Mouse (Mus musculus) retina, embryonic 14.5 days (tissue): ENCODE measurements around the gene Nmrk2.

Experiments used
- DNase-seq: peaks from one replicate; pipeline ENCODE4 v3.0.0-alpha.2; 2015; ENCODE audit warnings: low spot score

Nmrk2 gene

DNA sequence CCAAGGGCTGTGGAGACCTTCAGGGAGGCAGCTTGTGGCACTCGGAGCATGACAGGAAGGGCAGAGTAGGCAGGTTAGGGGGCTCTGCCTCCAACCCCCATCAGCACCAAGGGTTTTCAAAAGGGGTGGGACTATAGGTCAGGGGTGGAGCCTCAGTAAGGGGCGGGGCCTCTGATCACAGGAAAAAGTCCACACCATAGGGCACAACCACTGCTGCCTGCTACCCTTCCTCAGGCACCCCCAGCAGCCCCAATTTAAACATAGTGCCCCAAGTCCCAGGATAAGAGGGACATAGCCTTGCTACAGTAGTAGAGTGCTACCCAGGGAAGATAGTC is 39.6 kb downstream of the Nmrk2 start:
- no peak for DNase-seq

DNA sequence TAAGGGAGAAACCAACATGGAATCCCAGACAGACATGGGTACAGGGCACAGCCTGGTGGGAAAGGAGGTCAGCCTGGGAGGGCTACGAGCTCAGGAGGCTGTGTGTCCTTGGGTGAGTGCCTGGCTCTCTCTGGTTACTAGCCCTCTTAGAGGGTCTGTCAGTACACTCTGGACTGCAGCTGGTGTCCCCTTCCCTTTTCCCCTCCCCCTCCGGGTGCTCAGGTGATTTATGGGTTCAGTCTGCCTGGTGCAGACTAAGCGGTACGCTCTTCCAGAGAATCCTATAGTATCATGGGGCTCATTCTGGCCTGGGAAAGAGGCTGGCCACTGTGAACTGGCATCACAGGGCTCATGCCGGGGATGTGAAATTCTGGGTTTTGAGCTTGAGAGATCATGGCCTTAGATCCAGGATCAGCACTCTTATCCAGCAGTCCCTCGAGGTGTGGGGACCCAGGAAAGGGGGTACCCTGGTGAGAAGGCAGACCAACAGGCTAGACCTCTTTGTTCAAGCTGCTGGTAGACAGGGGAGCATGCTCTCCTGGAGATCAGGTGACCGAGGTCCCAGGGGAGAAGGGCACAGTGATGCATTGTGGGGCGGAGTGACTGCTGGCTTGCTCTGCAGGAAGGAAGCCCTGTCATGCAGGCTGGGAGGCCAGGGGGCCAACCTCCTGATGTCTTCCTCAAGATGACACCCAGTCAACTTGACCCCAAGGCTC is 40.1 kb downstream of the Nmrk2 start:
- DNase-seq = no peak

DNA sequence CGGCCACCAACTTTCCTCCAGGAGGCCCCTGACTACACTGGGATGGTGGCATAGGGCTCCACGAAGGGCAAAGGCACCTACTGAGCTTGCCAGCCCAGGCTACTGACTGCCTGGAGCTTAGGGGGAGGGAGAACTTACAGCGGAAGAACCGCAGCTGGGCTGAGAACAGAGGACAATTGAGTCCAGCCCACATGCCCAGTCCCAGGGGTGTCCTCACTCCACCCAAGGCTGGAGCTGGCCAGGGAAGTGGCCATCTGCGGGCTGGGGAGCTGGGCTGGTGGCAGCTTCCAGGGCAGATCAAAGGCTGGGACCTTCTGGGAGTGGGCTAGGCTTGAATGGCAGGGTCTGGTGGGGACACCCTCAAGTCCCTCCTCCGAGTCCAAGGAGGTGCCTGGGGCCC is 47.1 kb downstream of the Nmrk2 start:
- DNase-seq = no peak

DNA sequence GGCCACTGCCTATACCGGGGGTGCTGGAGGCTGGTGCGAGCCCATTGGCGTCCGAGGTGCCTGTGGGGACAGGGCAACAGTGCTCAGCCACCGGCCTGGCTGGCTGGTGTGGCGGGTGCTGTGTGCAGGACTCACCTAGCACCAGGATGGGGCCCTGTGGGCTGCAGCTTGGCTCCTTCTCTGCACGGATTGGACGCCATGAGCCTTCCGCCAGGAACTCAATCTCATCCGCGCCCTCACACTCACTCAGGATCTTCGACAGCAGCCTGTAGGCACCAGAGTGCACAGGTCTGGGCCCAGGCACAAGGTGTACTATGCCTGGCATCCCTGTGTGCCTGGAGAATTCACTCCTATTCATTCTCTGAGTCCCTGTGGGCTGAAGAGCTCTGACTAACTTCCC is 47.5 kb downstream of the Nmrk2 start:
- DNase-seq = no peak

DNA sequence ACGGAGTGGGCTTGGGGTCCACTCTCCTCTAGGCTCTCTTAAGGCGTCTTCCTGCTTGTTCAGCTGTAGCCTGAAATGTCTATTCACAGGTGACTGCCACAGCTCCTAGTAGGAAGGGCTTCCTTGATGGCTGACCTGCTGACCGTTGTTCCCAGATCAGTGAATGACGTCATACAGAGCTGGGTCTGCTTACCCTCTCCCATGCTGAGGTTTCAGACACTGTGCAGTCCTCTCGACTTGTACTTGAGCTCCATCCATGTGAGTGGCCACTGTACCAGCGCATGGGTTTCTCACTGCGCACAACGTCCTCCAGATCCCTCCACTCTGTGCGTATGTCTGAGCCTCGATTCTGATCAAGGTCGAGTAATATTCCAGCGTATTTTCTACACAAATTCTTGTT is 49.2 kb downstream of the Nmrk2 start:
- no peak for DNase-seq

DNA sequence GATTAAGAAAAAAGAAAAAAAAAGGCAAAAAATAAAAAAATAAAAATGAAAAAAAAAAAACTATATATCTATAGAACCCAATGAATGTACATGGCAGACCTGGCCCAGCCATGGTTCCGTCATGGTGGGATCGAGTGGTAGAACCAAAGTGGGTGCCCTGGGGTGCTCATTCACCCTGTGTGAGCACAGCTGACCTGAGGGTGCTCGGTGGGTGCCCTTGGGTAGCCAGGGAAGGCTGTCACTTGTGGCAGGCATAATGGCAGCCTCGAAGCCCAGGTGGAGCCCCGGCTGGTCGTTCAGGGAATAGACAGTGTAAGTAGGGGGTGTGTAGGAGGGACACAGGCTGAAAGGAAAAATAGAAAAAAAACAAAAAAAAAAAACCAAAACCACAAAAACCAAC is 50.6 kb downstream of the Nmrk2 start:
- no peak for DNase-seq
